Mouse (Mus musculus) liver, embryonic 11.5 days (tissue): ENCODE measurements at regions not wholly inside any gene's neighbourhood (a gene's known extent, or its start where the extent isn't known, plus 50 kb on each side); places are given as distances from the start of the nearest gene placed in this dataset.

Source experiments
- ATAC-seq: fragments of 200-750 bp; cut with Nextera tagmentation; replicated peaks from 2 replicates; pipeline ENCODE4 v1.8.0; 2017; ENCODE audit warnings: moderate number of reproducible peaks, mild to moderate bottlenecking, moderate TSS enrichment, moderate library complexity; ENCODE audit not compliant: low FRiP score
- DNase-seq: peaks from one replicate; pipeline ENCODE4 v3.0.0-alpha.2; 2017; ENCODE audit warnings: low spot score
- H3K27ac ChIP-seq: fragments of 300-500 bp; sonication (generic); 2 replicates; pipeline ENCODE4 v1.5.1; 2014; ENCODE audit warnings: mild to moderate bottlenecking, low read depth, low read length, control low read depth
- H3K27me3 ChIP-seq: fragments of 300-500 bp; sonication (generic); replicated peaks from 2 replicates; pipeline ENCODE4 v1.6.1; 2014; ENCODE audit warnings: low read length, mixed read lengths; ENCODE audit not compliant: control insufficient read depth, insufficient read depth
- H3K36me3 ChIP-seq: fragments of 300-500 bp; sonication (generic); 2 replicates; pipeline ENCODE4 v1.6.1; 2014; ENCODE audit warnings: mild to moderate bottlenecking, low read length, moderate library complexity, mixed read lengths; ENCODE audit not compliant: control insufficient read depth, insufficient read depth
- H3K4me1 ChIP-seq: fragments of 300-500 bp; sonication (generic); replicated peaks from 2 replicates; pipeline ENCODE4 v1.6.1; 2014; ENCODE audit warnings: low read length, mixed read lengths; ENCODE audit not compliant: control insufficient read depth, insufficient read depth
- H3K4me2 ChIP-seq: fragments of 300-500 bp; sonication (generic); 2 replicates; pipeline ENCODE4 v1.6.1; 2014; ENCODE audit warnings: mild to moderate bottlenecking, control low read depth, moderate library complexity
- H3K4me3 ChIP-seq: fragments of 300-500 bp; sonication (generic); 2 replicates; pipeline ENCODE4 v1.5.1; 2014; ENCODE audit warnings: low read depth, low read length, control low read depth
- H3K9ac ChIP-seq: fragments of 300-500 bp; sonication (generic); 2 replicates; pipeline ENCODE4 v1.6.1; 2014; ENCODE audit warnings: low read depth, low read length, control low read depth
- H3K9me3 ChIP-seq: fragments of 300-500 bp; sonication (generic); 2 replicates; pipeline ENCODE4 v1.6.1; 2016; ENCODE audit warnings: low read length, inconsistent platforms, mixed read lengths; ENCODE audit not compliant: control insufficient read depth
- WGBS: fragments of 180-500 bp; shearing (Covaris S2); extraction: QIAGEN DNeasy Blood & Tissue Kit; methylation state at CpG from one replicate; pipeline ENCODE4 v1.1.7; 2014; 5-methylcytosine and 5-hydroxymethylcytosine counted together

- Histone ChIP-seq H3K9me3 (no peaks in the 10 kb centered on the region), H3K4me3 (no peak overlapping the region), H3K27ac (no peak overlapping the region), H3K4me2 (no peak overlapping the region), H3K4me1 (no peaks in the 10 kb centered on the region; the same call in 1 of the 2 replicates), H3K36me3 (no peaks in the 10 kb centered on the region), H3K9ac (no peak overlapping the region), H3K27me3 (no peaks in the 10 kb centered on the region)
- ATAC-seq (no peak), DNase-seq (no peak)
- WGBS: 91% methylated on average over 3 of the region's 3 CpGs
Observed at GRCm38 (mm10) chr10:96375070-96375447, 238.7 kb downstream of the Gm5426 start.

- Histone ChIP-seq H3K27me3 (no peaks in the 10 kb centered on the region), H3K36me3 (no peaks in the 10 kb centered on the region), H3K27ac (no peak overlapping the region), H3K4me1 (no peaks in the 10 kb centered on the region; the same call in 1 of the 2 replicates), H3K4me2 (no peak overlapping the region), H3K9ac (no peak overlapping the region), H3K4me3 (no peak overlapping the region), H3K9me3 (no peaks in the 10 kb centered on the region)
- ATAC-seq: no peak
- 75% methylated on average over 4 of the region's 4 CpGs for WGBS
- DNase-seq: no peak
Observed at GRCm38 (mm10) chr10:96377549-96377948, 239.3 kb upstream of the Btg1 start.

DNA sequence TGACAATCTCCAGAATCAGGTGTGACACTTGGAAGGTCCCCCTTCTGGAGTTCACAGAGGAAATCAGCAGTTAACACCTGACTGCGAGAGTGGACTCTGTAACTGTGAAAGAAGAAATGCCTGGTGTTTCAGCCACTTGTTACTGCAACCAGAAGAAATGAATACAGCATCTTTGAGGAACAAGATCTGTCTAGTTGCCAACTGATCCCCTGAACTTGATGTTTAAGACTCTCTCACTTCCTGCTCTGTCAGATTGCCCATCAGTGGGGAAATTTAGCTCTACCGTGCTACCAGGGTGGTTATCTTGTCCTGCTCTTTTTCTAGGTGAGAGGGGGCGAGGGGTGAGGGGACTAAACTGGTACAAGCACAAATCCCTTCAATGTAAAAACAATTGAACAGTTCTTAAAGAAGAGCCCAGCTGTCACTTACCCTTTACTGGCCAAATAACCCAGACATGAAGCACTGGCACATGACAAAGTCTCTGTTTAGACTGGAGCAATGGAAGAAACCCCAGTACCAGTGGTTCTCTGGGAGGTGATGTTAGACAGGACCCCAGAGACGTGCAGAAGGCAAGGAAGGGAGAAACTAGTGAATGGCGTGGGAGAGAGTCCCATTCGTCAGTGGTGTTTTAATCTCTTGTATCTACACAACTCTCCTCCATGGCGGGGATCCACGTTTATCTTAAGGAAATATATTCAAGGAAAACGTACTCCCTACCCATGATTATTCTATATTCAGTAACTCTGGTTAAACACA lies 237.6 kb upstream of the Btg1 start:
- no peak overlapping the region for H3K4me3 ChIP-seq
- H3K9ac ChIP-seq: no peak overlapping the region
- DNase-seq (no peak), ATAC-seq (no peak)
- no peak overlapping the region for H3K4me2 ChIP-seq
- H3K9me3 ChIP-seq: no peaks in the 10 kb centered on the region
- no peaks in the 10 kb centered on the region for H3K36me3 ChIP-seq
- H3K27me3 ChIP-seq: no peaks in the 10 kb centered on the region
- WGBS: 63% methylated on average over 9 of the region's 9 CpGs
- no peak overlapping the region for H3K27ac ChIP-seq
- H3K4me1 ChIP-seq: no peaks in the 10 kb centered on the region

DNA sequence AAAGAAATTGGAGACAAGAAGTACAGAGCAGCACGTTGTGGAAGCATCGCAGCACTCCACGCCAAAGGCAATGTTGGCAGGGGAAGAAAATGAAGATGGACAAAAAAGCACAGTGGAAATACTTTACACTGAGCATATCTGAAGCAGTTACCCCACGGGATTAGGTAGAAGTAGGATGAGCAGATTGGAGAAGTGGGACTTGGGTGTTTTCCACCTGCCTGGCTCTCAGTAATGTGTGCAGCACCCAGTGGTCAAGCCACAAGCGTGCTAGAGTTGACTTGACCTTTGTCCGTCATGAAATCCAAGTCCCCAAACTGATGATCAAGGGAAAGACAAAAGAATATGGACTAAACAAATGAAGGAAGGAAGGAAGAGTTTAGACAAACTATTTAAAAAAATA lies 235.1 kb upstream of the Btg1 start:
- WGBS: 84% methylated on average over 6 of the region's 6 CpGs
- H3K4me2 ChIP-seq: no peak overlapping the region
- H3K9me3 ChIP-seq: no peaks in the 10 kb centered on the region
- DNase-seq: no peak
- no peak for ATAC-seq
- no peak overlapping the region for H3K4me3 ChIP-seq
- H3K9ac ChIP-seq: no peak overlapping the region
- no peaks in the 10 kb centered on the region for H3K27me3 ChIP-seq
- H3K27ac ChIP-seq: no peak overlapping the region
- H3K4me1 ChIP-seq: no peaks in the 10 kb centered on the region
- no peaks in the 10 kb centered on the region for H3K36me3 ChIP-seq

DNA sequence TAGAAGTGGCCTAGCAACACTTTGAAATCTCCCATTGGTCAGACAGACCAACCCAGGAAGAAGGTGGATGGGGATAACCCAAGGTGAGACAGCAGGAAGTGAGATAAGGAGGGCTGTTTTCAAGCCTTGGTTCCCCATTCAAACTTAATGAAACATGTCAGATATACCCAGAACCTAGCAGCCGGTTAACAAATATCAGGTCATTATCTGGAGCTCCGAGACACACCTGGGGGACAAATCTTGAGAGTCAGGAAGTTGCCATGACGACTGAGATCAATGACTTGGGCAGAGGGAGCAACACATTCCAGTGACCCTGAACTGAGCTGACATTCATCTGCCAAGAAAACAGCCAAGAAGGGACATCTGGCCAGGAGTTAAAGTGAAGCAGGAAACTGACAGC lies 225.1 kb upstream of the Btg1 start:
- Histone ChIP-seq H3K27me3 (no peaks in the 10 kb centered on the region), H3K9ac (no peak overlapping the region), H3K36me3 (no peaks in the 10 kb centered on the region), H3K4me2 (no peak overlapping the region), H3K4me3 (no peak overlapping the region), H3K27ac (no peak overlapping the region), H3K4me1 (no peaks in the 10 kb centered on the region), H3K9me3 (no peaks in the 10 kb centered on the region)
- ATAC-seq (no peak), DNase-seq (no peak)
- WGBS: 37% methylated on average over 3 of the region's 3 CpGs

GRCm38 (mm10) chr10:96392836-96393235 lies 224.0 kb upstream of the Btg1 start:
- Histone ChIP-seq H3K9me3 (no peaks in the 10 kb centered on the region), H3K27ac (no peak overlapping the region), H3K9ac (no peak overlapping the region), H3K27me3 (no peaks in the 10 kb centered on the region), H3K36me3 (no peaks in the 10 kb centered on the region), H3K4me2 (no peak overlapping the region), H3K4me1 (no peaks in the 10 kb centered on the region), H3K4me3 (no peak overlapping the region)
- 78% methylated on average over 1 of the region's 1 CpGs for WGBS
- ATAC-seq: no peak
- no peak for DNase-seq

- Histone ChIP-seq H3K4me3 (no peak overlapping the region), H3K4me1 (no peaks in the 10 kb centered on the region), H3K4me2 (no peak overlapping the region), H3K9me3 (no peaks in the 10 kb centered on the region), H3K9ac (no peak overlapping the region), H3K27me3 (no peaks in the 10 kb centered on the region), H3K36me3 (no peaks in the 10 kb centered on the region), H3K27ac (no peak overlapping the region)
- WGBS: 84% methylated on average over 3 of the region's 3 CpGs
- DNase-seq: no peak
- ATAC-seq: no peak
Observed at GRCm38 (mm10) chr10:96394210-96394609, 222.6 kb upstream of the Btg1 start.

DNA sequence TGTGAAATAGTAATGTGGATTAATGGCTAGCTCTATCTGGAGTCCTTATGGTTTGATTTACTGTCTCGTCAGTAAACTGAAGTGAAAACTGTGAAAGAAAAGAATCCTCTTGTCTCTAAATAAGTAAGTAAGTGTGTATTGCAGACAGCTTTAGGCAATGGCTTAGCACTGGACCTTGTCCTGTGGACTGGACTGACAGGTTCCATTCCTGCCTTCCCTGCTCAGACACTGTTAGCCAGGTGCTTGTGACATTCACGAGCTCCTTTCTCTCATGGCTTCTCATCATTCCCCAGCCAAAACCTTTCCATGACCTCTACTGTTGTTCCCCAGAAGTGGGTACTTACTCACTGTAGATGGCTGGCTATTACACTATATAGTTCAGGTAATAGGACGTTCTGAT lies 221.8 kb upstream of the Btg1 start:
- Histone ChIP-seq H3K36me3 (no peaks in the 10 kb centered on the region), H3K4me2 (no peak overlapping the region), H3K9ac (no peak overlapping the region), H3K4me3 (no peak overlapping the region), H3K9me3 (no peaks in the 10 kb centered on the region), H3K27ac (no peak overlapping the region), H3K27me3 (no peaks in the 10 kb centered on the region), H3K4me1 (no peaks in the 10 kb centered on the region)
- no peak for ATAC-seq
- 66% methylated on average over 3 of the region's 3 CpGs for WGBS
- DNase-seq: no peak

DNA sequence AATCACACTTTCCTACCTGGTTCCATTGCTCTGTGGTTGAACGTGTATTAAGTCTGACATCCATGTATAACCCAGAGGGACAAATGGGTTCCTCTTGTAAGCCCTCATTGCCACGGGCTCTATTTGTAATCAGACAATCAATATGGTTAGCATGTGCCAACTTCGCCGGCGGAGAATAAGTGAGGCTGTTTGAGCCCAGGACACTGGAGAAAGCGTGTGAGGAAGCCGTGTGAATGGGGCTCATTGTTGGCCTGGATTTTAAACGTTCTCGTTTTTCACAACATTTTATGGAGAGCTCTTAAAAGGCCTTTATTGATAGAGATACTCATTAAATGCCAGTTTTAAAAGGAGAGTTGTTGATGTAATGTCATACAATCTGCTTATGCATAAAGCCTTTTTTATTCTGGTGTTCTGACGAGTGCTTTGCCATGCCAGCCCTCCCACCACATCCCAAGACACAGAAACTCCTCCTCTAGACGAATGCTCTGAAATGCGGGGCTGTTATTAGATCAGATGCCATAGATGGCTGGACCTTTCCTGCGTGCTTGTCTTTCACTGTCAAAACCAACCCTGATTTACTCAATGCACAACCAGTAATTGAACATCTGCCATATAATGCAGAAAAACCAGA lies 218.8 kb upstream of the Btg1 start:
- Histone ChIP-seq H3K9me3 (no peaks in the 10 kb centered on the region), H3K27ac (no peak overlapping the region), H3K4me1 (no peaks in the 10 kb centered on the region), H3K4me2 (no peak overlapping the region), H3K36me3 (no peaks in the 10 kb centered on the region), H3K9ac (no peak overlapping the region), H3K27me3 (no peaks in the 10 kb centered on the region), H3K4me3 (no peak overlapping the region)
- WGBS: 85% methylated on average over 13 of the region's 13 CpGs
- ATAC-seq (no peak), DNase-seq (no peak)
